Mouse (Mus musculus): ENCODE data around the gene Dnah3. TPM values are rescaled to one million over a fixed set of nuclear protein-coding genes. Genes with fewer than 3 reads are reported as not detected.

Dnah3 gene
- polyA plus RNA-seq, 1 experiment from 2014 or later = not detected

DNA sequence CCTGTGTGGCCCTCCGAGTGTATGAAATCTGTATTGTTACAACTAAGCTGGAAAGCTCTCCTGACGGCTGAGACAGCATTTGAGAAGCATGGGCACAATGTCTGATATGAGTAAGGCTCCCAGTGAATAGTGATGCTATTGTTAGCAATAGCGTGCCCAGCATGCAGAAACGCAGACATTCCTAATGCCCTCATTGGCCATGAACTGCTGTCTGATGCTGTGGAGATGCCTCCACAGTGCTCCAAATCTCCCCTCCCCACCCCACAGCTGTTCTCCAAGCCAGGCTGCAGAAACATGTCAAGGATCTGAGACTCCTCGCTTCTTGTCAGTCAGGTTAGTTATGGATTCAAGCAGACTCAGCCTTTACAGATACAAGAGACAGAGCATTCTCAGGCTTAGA lies 58.7 kb downstream of the Dnah3 start:
- Histone ChIP-seq H3K4me2 (replicated peaks; ENCODE audit: low read depth) (no peak overlapping the region), H3K27me3 (replicated peaks; ENCODE audit: control insufficient read depth, insufficient read depth, low read length) (no peaks in the 10 kb centered on the region), H3K4me1 (replicated peaks; ENCODE audit: control insufficient read depth, insufficient read depth, low read length) (no peaks in the 10 kb centered on the region), H3K36me3 (ENCODE audit: control insufficient read depth, insufficient read depth) (no peaks in the 10 kb centered on the region), H3K4me3 (ENCODE audit: low read depth, low read length) (no peak overlapping the region), H3K9me3 (ENCODE audit: control insufficient read depth) (no peaks in the 10 kb centered on the region), H3K9ac (ENCODE audit: low read depth, low read length) (no peak overlapping the region), H3K27ac (ENCODE audit: low read depth, low read length) (no peak overlapping the region)
- no peak for ATAC-seq
- no peak for TF ChIP-seq CTCF (IDR thresholded peaks at IDR 0.05; ENCODE audit: low read depth)
- WGBS = 75% methylated on average over 5 of the region's 5 CpGs

- no peak for ATAC-seq
- no peak overlapping the region for H3K27ac ChIP-seq (ENCODE audit: low read depth, low read length)
- no peak for TF ChIP-seq CTCF (IDR thresholded peaks at IDR 0.05; ENCODE audit: low read depth)
- no peak overlapping the region for H3K4me3 ChIP-seq (ENCODE audit: low read depth, low read length)
- no peaks in the 10 kb centered on the region for H3K9me3 ChIP-seq (ENCODE audit: control insufficient read depth)
- no peaks in the 10 kb centered on the region for H3K27me3 ChIP-seq (replicated peaks; ENCODE audit: control insufficient read depth, insufficient read depth, low read length)
- H3K4me2 ChIP-seq (replicated peaks; ENCODE audit: low read depth) = no peak overlapping the region
- no peak overlapping the region for H3K9ac ChIP-seq (ENCODE audit: low read depth, low read length)
- no peaks in the 10 kb centered on the region for H3K4me1 ChIP-seq (replicated peaks; ENCODE audit: control insufficient read depth, insufficient read depth, low read length)
- 79% methylated on average over 4 of the region's 4 CpGs for WGBS
- H3K36me3 ChIP-seq (ENCODE audit: control insufficient read depth, insufficient read depth) = no peaks in the 10 kb centered on the region
Observed at GRCm38 (mm10) chr7:120034996-120035395, 60.1 kb downstream of the Dnah3 start.

DNA sequence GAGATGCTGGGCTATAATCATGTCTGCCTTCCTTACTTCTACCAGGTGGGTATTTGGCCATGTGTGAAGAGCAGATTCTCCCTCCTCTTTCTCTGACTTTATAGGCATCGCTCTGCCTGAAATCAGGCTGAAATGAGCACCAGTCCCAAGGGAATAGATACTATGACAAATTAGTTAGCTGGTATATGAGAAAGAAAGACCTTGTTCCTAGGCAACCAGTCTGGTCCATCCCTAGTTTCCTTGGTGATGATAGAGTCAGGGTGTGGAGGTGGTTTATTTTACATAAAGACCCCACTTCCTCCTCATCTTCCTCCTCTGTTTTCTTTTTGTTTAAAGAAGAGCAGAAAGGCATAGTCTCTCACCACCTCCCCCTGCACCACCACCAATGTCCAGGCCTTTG lies 60.5 kb downstream of the Dnah3 start:
- no peak for TF ChIP-seq CTCF (IDR thresholded peaks at IDR 0.05; ENCODE audit: low read depth)
- no peak for ATAC-seq

DNA sequence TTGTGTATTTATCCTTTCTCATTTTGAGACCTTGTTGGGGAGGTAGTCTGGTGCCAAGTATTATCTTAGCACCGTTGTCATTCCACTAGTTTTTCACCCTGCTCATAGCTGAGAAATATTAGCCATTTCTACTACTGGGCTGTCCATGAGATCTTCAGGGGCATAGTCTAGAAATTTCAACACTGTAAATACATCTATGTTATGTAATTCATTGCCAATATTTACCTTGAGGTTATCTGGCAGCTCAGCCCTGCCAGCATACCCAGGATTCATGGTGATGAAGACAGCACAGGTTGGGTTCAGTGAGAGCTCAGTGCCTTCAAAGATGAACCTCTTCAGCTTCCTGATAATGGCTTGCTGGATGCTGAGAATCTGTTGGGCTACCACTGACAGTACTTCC lies 66.4 kb downstream of the Dnah3 start:
- 84% methylated on average over 1 of the region's 1 CpGs for WGBS
- no peak for TF ChIP-seq CTCF (IDR thresholded peaks at IDR 0.05; ENCODE audit: low read depth)
- Histone ChIP-seq H3K9ac (ENCODE audit: low read depth, low read length) (no peak overlapping the region), H3K4me3 (ENCODE audit: low read depth, low read length) (no peak overlapping the region), H3K9me3 (ENCODE audit: control insufficient read depth) (no peaks in the 10 kb centered on the region), H3K36me3 (ENCODE audit: control insufficient read depth, insufficient read depth) (no peaks in the 10 kb centered on the region), H3K27me3 (replicated peaks; ENCODE audit: control insufficient read depth, insufficient read depth, low read length) (no peaks in the 10 kb centered on the region), H3K27ac (ENCODE audit: low read depth, low read length) (no peak overlapping the region), H3K4me1 (replicated peaks; ENCODE audit: control insufficient read depth, insufficient read depth, low read length) (no peaks in the 10 kb centered on the region), H3K4me2 (replicated peaks; ENCODE audit: low read depth) (no peak overlapping the region)
- no peak for ATAC-seq

More for the DNA sequence above, 60.5 kb downstream of the Dnah3 start:
- no peaks in the 10 kb centered on the region for H3K9me3 ChIP-seq (ENCODE audit: control insufficient read depth)
- no peaks in the 10 kb centered on the region for H3K4me1 ChIP-seq (replicated peaks; ENCODE audit: control insufficient read depth, insufficient read depth, low read length)
- no peak overlapping the region for H3K4me2 ChIP-seq (replicated peaks; ENCODE audit: low read depth)
- H3K36me3 ChIP-seq (ENCODE audit: control insufficient read depth, insufficient read depth) = no peaks in the 10 kb centered on the region
- H3K4me3 ChIP-seq (ENCODE audit: low read depth, low read length) = no peak overlapping the region
- no peak overlapping the region for H3K9ac ChIP-seq (ENCODE audit: low read depth, low read length)
- H3K27ac ChIP-seq (ENCODE audit: low read depth, low read length) = no peak overlapping the region
- WGBS = 88% methylated on average over 1 of the region's 1 CpGs
- H3K27me3 ChIP-seq (replicated peaks; ENCODE audit: control insufficient read depth, insufficient read depth, low read length) = no peaks in the 10 kb centered on the region

DNA sequence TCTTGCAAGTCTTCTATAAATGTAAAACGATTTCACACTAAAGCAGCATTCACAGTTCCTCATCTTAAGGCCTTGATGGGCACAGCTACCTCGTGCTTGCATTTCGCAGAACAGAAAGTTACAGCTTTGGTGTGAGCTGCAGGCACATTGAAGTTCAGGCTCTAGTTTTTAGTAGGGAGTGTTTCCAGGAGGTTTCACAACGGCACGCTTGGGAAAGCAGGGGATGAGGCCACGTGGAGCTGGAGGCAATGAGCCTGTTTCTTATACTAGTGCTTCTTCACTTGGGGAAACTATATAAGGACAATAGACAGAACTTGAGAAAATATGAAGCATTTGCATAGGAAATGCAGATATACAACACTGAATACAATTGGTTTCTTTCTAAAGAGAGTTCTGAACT lies 98.0 kb downstream of the Dnah3 start:
- H3K4me1 ChIP-seq (replicated peaks; ENCODE audit: control insufficient read depth, insufficient read depth, low read length) = no peaks in the 10 kb centered on the region
- H3K36me3 ChIP-seq (ENCODE audit: control insufficient read depth, insufficient read depth) = no peaks in the 10 kb centered on the region
- no peak overlapping the region for H3K9ac ChIP-seq (ENCODE audit: low read depth, low read length)
- no peaks in the 10 kb centered on the region for H3K9me3 ChIP-seq (ENCODE audit: control insufficient read depth)
- no peak for ATAC-seq
- WGBS = 78% methylated on average over 6 of the region's 6 CpGs
- no peak for TF ChIP-seq CTCF (IDR thresholded peaks at IDR 0.05; ENCODE audit: low read depth)
- H3K4me2 ChIP-seq (replicated peaks; ENCODE audit: low read depth) = no peak overlapping the region
- H3K27me3 ChIP-seq (replicated peaks; ENCODE audit: control insufficient read depth, insufficient read depth, low read length) = no peaks in the 10 kb centered on the region
- H3K27ac ChIP-seq (ENCODE audit: low read depth, low read length) = no peak overlapping the region
- H3K4me3 ChIP-seq (ENCODE audit: low read depth, low read length) = no peak overlapping the region

DNA sequence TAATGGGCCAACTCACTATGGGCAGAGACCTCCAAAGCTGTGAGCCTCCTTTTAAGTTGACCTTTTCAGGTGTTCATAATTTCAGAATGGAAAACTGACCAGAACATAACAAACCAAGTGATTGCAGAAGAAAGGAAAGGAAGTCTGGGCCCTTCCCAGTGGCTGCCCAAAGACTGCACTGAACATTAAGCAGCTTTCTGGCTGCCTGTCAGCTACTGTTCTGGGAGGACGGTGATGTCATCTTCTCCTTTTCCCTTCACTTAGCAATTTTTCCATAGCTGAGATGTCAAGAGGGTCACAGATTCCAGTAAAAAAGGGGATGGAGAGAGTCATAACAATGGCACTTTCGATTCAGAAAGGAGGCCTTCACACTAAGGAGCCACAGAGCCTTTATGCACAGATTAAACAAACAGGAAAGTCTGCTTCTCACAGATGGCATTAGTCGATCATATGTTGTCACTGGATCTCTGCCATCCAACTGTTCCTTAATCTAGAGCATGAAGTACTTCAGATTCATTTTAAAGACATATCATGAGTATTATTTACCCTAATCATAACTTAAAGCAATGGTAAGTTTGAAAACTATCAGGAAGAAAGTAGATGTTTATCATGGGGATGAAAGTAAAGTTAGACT lies 109.7 kb downstream of the Dnah3 start:
- Histone ChIP-seq H3K9me3 (ENCODE audit: control insufficient read depth) (no peaks in the 10 kb centered on the region), H3K27me3 (replicated peaks; ENCODE audit: control insufficient read depth, insufficient read depth, low read length) (no peaks in the 10 kb centered on the region), H3K9ac (ENCODE audit: low read depth, low read length) (no peak overlapping the region), H3K27ac (ENCODE audit: low read depth, low read length) (no peak overlapping the region), H3K36me3 (ENCODE audit: control insufficient read depth, insufficient read depth) (no peaks in the 10 kb centered on the region), H3K4me3 (ENCODE audit: low read depth, low read length) (no peak overlapping the region), H3K4me2 (replicated peaks; ENCODE audit: low read depth) (no peak overlapping the region), H3K4me1 (replicated peaks; ENCODE audit: control insufficient read depth, insufficient read depth, low read length) (no peaks in the 10 kb centered on the region)
- ATAC-seq = no peak
- no peak for TF ChIP-seq CTCF (IDR thresholded peaks at IDR 0.05; ENCODE audit: low read depth)
- 62% methylated on average over 3 of the region's 3 CpGs for WGBS

DNA sequence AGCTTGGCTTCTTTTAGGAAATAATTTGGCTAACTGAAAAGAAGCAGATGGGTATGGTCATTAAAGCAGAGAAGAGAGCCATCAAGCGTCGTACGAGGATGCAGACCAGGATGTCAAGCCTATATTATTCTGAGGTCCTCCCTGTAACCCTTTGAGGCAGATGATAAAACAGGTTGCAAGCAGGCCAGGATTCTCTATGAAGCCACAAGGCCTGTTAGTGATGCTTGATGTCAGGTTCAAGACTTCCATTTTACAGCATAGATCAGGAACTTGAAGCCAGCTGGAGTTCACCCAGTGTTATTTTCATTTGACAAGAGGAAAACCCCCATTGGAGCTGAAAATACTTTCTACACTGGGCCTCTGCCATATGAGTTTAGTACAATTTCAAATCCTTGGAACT lies 114.9 kb downstream of the Dnah3 start:
- Histone ChIP-seq H3K4me1 (replicated peaks; ENCODE audit: control insufficient read depth, insufficient read depth, low read length) (no peaks in the 10 kb centered on the region), H3K4me3 (ENCODE audit: low read depth, low read length) (no peak overlapping the region), H3K36me3 (ENCODE audit: control insufficient read depth, insufficient read depth) (no peaks in the 10 kb centered on the region), H3K27ac (ENCODE audit: low read depth, low read length) (no peak overlapping the region), H3K9ac (ENCODE audit: low read depth, low read length) (no peak overlapping the region), H3K4me2 (replicated peaks; ENCODE audit: low read depth) (no peak overlapping the region), H3K9me3 (ENCODE audit: control insufficient read depth) (no peaks in the 10 kb centered on the region), H3K27me3 (replicated peaks; ENCODE audit: control insufficient read depth, insufficient read depth, low read length) (no peaks in the 10 kb centered on the region)
- WGBS = 83% methylated on average over 3 of the region's 3 CpGs
- ATAC-seq = no peak
- no peak for TF ChIP-seq CTCF (IDR thresholded peaks at IDR 0.05; ENCODE audit: low read depth)

All from intestine, postnatal 0 days (tissue).